Mouse (Mus musculus) forebrain, embryonic 14.5 days (tissue): ENCODE results near the gene Zfp69. TPM values are rescaled to one million over a fixed set of nuclear protein-coding genes. Genes with fewer than 3 reads are reported as not detected.

ENCODE experiments used
- ATAC-seq: fragments of 200-750 bp; cut with Nextera tagmentation; 2 replicates; pipeline ENCODE4 v1.8.0; 2017; ENCODE audit warnings: mild to moderate bottlenecking, moderate library complexity
- DNase-seq: peaks from one replicate; pipeline ENCODE4 v3.0.0-alpha.2; 2015; ENCODE audit warnings: low spot score
- H3K27ac ChIP-seq: fragments of 300-500 bp; sonication (generic); 2 replicates; pipeline ENCODE4 v1.5.1; 2014; ENCODE audit warnings: low read depth, mild to moderate bottlenecking, control low read depth, low read length, moderate library complexity
- H3K27me3 ChIP-seq: fragments of 300-500 bp; sonication (generic); replicated peaks from 2 replicates; pipeline ENCODE4 v1.6.1; 2014; ENCODE audit warnings: low read length, control low read depth, mixed read lengths; ENCODE audit not compliant: control insufficient read depth, insufficient read depth
- H3K36me3 ChIP-seq: fragments of 300-500 bp; sonication (generic); 2 replicates; pipeline ENCODE4 v1.6.1; 2014; ENCODE audit warnings: low read length, control low read depth; ENCODE audit not compliant: control insufficient read depth, insufficient read depth
- H3K4me1 ChIP-seq: fragments of 300-500 bp; sonication (generic); 2 replicates; pipeline ENCODE4 v1.6.1; 2014; ENCODE audit warnings: antibody characterized with exemption, low read length, control low read depth; ENCODE audit not compliant: control insufficient read depth, insufficient read depth
- H3K4me2 ChIP-seq: fragments of 300-500 bp; sonication (generic); 2 replicates; pipeline ENCODE4 v1.6.1; 2014; ENCODE audit warnings: mild to moderate bottlenecking, control low read depth, low read length
- H3K4me3 ChIP-seq: fragments of 300-500 bp; sonication (generic); 2 replicates; pipeline ENCODE4 v1.5.1; 2014; ENCODE audit warnings: low read depth, low read length, control low read depth
- H3K9ac ChIP-seq: fragments of 300-500 bp; sonication (generic); 2 replicates; pipeline ENCODE4 v1.6.1; 2014; ENCODE audit warnings: mild to moderate bottlenecking, low read length, control low read depth, moderate library complexity
- H3K9me3 ChIP-seq: fragments of 300-500 bp; sonication (generic); replicated peaks from 2 replicates; pipeline ENCODE4 v1.6.1; 2016; ENCODE audit warnings: low read length, control low read depth, mixed read lengths; ENCODE audit not compliant: control insufficient read depth
- WGBS: fragments of 180-500 bp; shearing (Covaris S2); extraction: QIAGEN DNeasy Blood & Tissue Kit; methylation state at CpG from one replicate; pipeline ENCODE4 v1.1.7; 2014; 5-methylcytosine and 5-hydroxymethylcytosine counted together
- polyA plus RNA-seq: library from polyadenylated mRNA; unstranded; fragments of >200 nt; fragmentation: Nextera tagmentation; extraction: Ambion mirVana; gene quantifications from 2 replicates; pipeline ENCODE4 v1.2.1, GENCODE M21; 2014

Zfp69 gene
- polyA plus RNA-seq, 1 experiment from 2014 or later: 5.3 TPM

DNA sequence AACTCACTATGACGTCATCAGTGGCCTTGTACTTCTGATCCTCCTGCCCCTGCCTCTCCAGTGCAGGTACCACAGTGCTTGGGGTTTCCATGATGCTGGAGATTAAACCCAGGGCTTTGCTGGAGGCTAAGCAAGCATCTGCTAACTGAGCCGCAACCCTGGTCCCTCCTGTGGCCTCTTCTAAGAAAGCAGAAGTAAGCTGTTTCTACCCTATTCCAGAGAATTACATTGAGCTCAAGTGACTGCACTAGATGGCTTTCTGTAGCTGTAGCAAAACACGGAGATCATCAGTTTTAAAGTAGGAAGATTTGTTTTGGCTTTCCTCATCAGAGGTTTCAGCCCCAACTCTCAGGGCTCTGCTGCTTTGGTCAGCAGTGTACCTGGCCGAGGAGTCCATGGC is 37.0 kb downstream of the Zfp69 start:
- peaks cover 2% of the 10 kb centered on the region; the same call in 1 of the 2 replicates for H3K36me3 ChIP-seq
- no peak overlapping the region for H3K9ac ChIP-seq
- H3K4me3 ChIP-seq: no peak overlapping the region
- 79% methylated on average over 4 of the region's 4 CpGs for WGBS
- H3K4me2 ChIP-seq: no peak overlapping the region
- H3K27ac ChIP-seq: no peak overlapping the region
- no peak for ATAC-seq
- H3K4me1 ChIP-seq: no peaks in the 10 kb centered on the region
- no peaks in the 10 kb centered on the region for H3K27me3 ChIP-seq
- no peak for DNase-seq
- no peaks in the 10 kb centered on the region for H3K9me3 ChIP-seq

DNA sequence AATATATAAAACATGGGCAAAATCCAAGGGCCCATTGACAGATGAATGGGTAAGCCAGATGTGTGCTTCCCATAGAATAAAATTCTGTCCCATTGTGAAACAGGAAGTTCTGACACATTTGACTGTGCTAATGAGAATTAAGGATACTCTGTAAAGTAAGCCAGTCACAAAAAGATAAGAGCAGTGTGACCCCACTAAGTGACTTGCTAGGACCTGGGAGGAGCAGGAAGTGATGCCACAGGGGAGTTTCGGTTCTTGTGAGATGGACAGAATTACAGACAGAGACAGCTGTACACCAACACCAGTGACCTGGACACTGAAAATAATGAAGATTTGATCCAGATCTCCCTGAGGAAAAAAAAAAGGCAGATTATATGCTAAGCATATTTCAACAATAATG is 37.6 kb downstream of the Zfp69 start:
- 83% methylated on average over 1 of the region's 1 CpGs for WGBS
- no peak overlapping the region for H3K9ac ChIP-seq
- no peak overlapping the region for H3K27ac ChIP-seq
- no peaks in the 10 kb centered on the region for H3K9me3 ChIP-seq
- H3K27me3 ChIP-seq: no peaks in the 10 kb centered on the region
- no peak for ATAC-seq
- H3K4me3 ChIP-seq: no peak overlapping the region
- no peaks in the 10 kb centered on the region for H3K4me1 ChIP-seq
- no peaks in the 10 kb centered on the region for H3K36me3 ChIP-seq
- no peak for DNase-seq
- no peak overlapping the region for H3K4me2 ChIP-seq

- Histone ChIP-seq H3K4me2 (no peak overlapping the region), H3K36me3 (no peaks in the 10 kb centered on the region), H3K4me3 (no peak overlapping the region), H3K9ac (no peak overlapping the region), H3K4me1 (no peaks in the 10 kb centered on the region), H3K27ac (no peak overlapping the region), H3K27me3 (no peaks in the 10 kb centered on the region), H3K9me3 (no peaks in the 10 kb centered on the region)
- no peak for DNase-seq
- ATAC-seq: no peak
- WGBS: 59% methylated on average over 8 of the region's 8 CpGs
Measured at GRCm38 (mm10) chr4:120913443-120913842, 38.1 kb downstream of the Zfp69 start.

DNA sequence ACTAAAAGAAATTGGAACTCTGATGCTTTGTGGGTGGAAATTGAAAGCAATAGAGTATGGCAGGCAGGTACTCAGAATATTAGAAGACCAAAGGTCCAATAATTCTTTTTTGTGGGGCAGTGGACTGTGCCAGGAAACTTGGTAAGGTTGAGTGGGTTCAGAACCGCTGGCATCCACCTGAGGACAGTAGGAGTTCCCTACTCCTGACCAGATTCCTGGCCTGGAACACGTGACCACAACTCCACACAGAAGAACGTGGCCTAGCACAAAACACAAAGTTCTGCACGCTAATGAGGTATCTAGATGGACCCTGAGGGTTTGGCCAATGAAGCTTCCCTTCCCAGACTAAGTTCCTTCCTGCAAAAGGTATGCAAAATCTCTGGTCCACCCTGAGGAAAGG is 38.6 kb downstream of the Zfp69 start:
- no peak for ATAC-seq
- Histone ChIP-seq H3K9me3 (no peaks in the 10 kb centered on the region), H3K4me2 (no peak overlapping the region), H3K4me3 (no peak overlapping the region), H3K9ac (no peak overlapping the region), H3K36me3 (no peaks in the 10 kb centered on the region), H3K27me3 (no peaks in the 10 kb centered on the region), H3K27ac (no peak overlapping the region), H3K4me1 (no peaks in the 10 kb centered on the region)
- no peak for DNase-seq
- WGBS: 49% methylated on average over 4 of the region's 4 CpGs

GRCm38 (mm10) chr4:120911086-120911485 is 40.4 kb downstream of the Zfp69 start:
- 85% methylated on average over 6 of the region's 6 CpGs for WGBS
- H3K27me3 ChIP-seq: no peaks in the 10 kb centered on the region

DNA sequence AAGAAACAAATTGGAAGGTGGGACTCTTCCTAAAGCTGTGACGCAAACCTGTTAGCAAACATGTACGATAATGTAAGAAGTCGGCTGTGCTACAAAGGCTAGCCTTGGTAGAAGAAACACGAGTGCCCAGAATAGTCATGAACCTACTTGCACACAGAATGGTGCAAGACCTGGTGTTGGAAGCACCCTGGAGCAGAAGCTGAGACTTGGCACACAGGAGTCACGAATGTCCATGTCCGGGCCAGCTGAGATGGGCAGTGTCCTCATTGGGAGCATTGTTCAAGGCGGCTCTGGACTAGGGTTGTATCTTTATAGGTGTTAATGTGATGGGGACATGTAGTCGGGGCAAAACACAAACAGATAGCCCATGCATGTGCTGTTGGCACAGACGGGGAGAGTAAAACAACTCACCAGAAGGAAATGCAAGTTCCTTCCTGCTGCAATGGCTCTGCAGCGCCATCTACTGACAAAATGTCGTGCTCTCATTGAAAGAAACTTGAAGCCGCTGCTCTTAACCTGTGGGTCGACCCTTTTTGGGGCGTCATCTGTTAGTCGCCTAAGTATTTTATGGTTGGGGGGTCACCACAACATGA is 41.8 kb downstream of the Zfp69 start:
- Histone ChIP-seq H3K36me3 (no peaks in the 10 kb centered on the region), H3K27ac (no peak overlapping the region), H3K4me2 (no peak overlapping the region), H3K9me3 (no peaks in the 10 kb centered on the region), H3K4me1 (no peaks in the 10 kb centered on the region), H3K27me3 (no peaks in the 10 kb centered on the region), H3K9ac (no peak overlapping the region; the same call in 1 of the 2 replicates), H3K4me3 (no peak overlapping the region)
- ATAC-seq (peak; percentile 55), DNase-seq (peak; percentile 91)
- 32% methylated on average over 15 of the region's 15 CpGs for WGBS

More at GRCm38 (mm10) chr4:120911086-120911485, 40.4 kb downstream of the Zfp69 start:
- Histone ChIP-seq H3K9me3 (no peaks in the 10 kb centered on the region), H3K4me2 (no peak overlapping the region), H3K27ac (no peak overlapping the region), H3K36me3 (no peaks in the 10 kb centered on the region), H3K4me3 (no peak overlapping the region), H3K4me1 (no peaks in the 10 kb centered on the region), H3K9ac (no peak overlapping the region)
- DNase-seq (no peak), ATAC-seq (no peak)

- no peak overlapping the region for H3K4me2 ChIP-seq
- no peaks in the 10 kb centered on the region for H3K27me3 ChIP-seq
- no peaks in the 10 kb centered on the region for H3K9me3 ChIP-seq
- H3K4me1 ChIP-seq: no peaks in the 10 kb centered on the region
- ATAC-seq (no peak), DNase-seq (no peak)
- no peaks in the 10 kb centered on the region for H3K36me3 ChIP-seq
- 81% methylated on average over 5 of the region's 5 CpGs for WGBS
- H3K9ac ChIP-seq: no peak overlapping the region
- no peak overlapping the region for H3K27ac ChIP-seq
- no peak overlapping the region for H3K4me3 ChIP-seq
Measured at GRCm38 (mm10) chr4:120905644-120906043, 45.9 kb downstream of the Zfp69 start.

- no peaks in the 10 kb centered on the region for H3K9me3 ChIP-seq
- H3K27ac ChIP-seq: no peak overlapping the region
- no peaks in the 10 kb centered on the region for H3K4me1 ChIP-seq
- no peak for ATAC-seq
- no peak overlapping the region for H3K9ac ChIP-seq
- no peak overlapping the region for H3K4me2 ChIP-seq
- no peaks in the 10 kb centered on the region for H3K36me3 ChIP-seq
- no peaks in the 10 kb centered on the region for H3K27me3 ChIP-seq
- DNase-seq: no peak
- WGBS: 82% methylated on average over 4 of the region's 4 CpGs
- H3K4me3 ChIP-seq: no peak overlapping the region
Measured at GRCm38 (mm10) chr4:120904533-120904932, 47.0 kb downstream of the Zfp69 start.

GRCm38 (mm10) chr4:120895810-120896584 is 55.5 kb downstream of the Zfp69 start:
- H3K27me3 ChIP-seq: no peaks in the 10 kb centered on the region
- WGBS: 82% methylated on average over 7 of the region's 7 CpGs

More at GRCm38 (mm10) chr4:120895810-120896584, 55.5 kb downstream of the Zfp69 start:
- no peak for DNase-seq
- Histone ChIP-seq H3K4me3 (no peak overlapping the region), H3K4me1 (no peaks in the 10 kb centered on the region), H3K4me2 (no peak overlapping the region), H3K27ac (no peak overlapping the region), H3K36me3 (no peaks in the 10 kb centered on the region), H3K9ac (no peak overlapping the region), H3K9me3 (no peaks in the 10 kb centered on the region)
- ATAC-seq: no peak
